Mouse (Mus musculus): Measurements from ENCODE around the gene Hs6st3. TPM values are rescaled to one million over a fixed set of nuclear protein-coding genes. Genes with fewer than 3 reads are reported as not detected.

The Hs6st3 gene
- total and polyA plus RNA-seq, 3 experiments = not detected

DNA sequence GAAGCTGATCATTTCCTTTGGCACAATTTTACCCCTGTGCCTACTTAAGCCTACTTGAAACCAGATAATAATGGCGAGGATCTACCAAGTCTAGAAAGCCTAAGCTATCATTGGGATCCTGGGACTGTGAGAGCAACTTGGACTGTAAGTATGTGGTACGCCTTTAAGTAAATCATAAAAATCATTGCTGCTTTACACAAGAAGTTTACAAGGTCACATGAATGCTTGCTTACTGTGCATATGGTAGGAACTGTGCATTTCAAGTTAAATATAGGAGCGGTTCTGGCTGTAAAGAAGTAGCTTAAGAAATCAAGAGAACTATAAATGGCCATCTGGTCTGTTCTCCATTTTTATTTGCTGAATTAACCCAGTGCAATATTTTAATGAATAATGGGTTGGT, 495.5 kb downstream of the Hs6st3 start:
- H3K36me3 ChIP-seq (replicated peaks in 1 of 2; ENCODE audit: control insufficient read depth in 1 of 2, insufficient read depth in 1 of 2, low read length in 1 of 2) = no peaks in the 10 kb centered on the region
- no peak overlapping the region for H3K9ac ChIP-seq (ENCODE audit: insufficient read depth, low read depth)
- H3K4me3 ChIP-seq (replicated peaks in 1 of 3; ENCODE audit: low read depth in 2 of 3, low read length in 2 of 3, poor library complexity in 1 of 3) = no peak overlapping the region
- in situ Hi-C loops (cut with MboI; ENCODE audit: low pct_ligation_motif_present, low pct_unique_long_range_greater_than_20kb, low sequenced_read_pairs) = no loop called here
- H3K4me1 ChIP-seq (ENCODE audit: control insufficient read depth in 1 of 2, insufficient read depth in 2 of 2) = no peaks in the 10 kb centered on the region
- no peak overlapping the region for H3K27ac ChIP-seq (ENCODE audit: insufficient read depth, low read depth)
- H3K79me2 ChIP-seq (replicated peaks; ENCODE audit: control insufficient read depth, extremely low read depth, insufficient read depth, poor library complexity, severe bottlenecking) = no peaks in the 10 kb centered on the region
- dilution Hi-C loops (cut with MboI; ENCODE audit: extremely low pct_ligation_motif_present, extremely low pct_unique_long_range_greater_than_20kb, low sequenced_read_pairs) = no loop called here
- no peak for DNase-seq (ENCODE audit: extremely low read depth)
- H3K27me3 ChIP-seq (replicated peaks) = no peaks in the 10 kb centered on the region
- H3K4me2 ChIP-seq (ENCODE audit: insufficient read depth, low read depth, poor library complexity, severe bottlenecking) = no peak overlapping the region
- peaks cover 18% of the 10 kb centered on the region for H3K9me3 ChIP-seq (replicated peaks; ENCODE audit: low read length)
- TF ChIP-seq CHD1 (IDR thresholded peaks at IDR 0.05; ENCODE audit: low read depth, low read length) = no peak
- no peak for TF ChIP-seq BHLHE40 (IDR thresholded peaks at IDR 0.05; ENCODE audit: low read depth, low read length)
- TF ChIP-seq PAX5 (IDR thresholded peaks at IDR 0.05; ENCODE audit: low read length) = no peak
- TF ChIP-seq UBTF (IDR thresholded peaks at IDR 0.05; ENCODE audit: low read depth, low read length) = no peak
- TF ChIP-seq USF1 (IDR thresholded peaks at IDR 0.05; ENCODE audit: low read depth, low read length) = no peak
- TF ChIP-seq GABPA (IDR thresholded peaks at IDR 0.05; ENCODE audit: insufficient replicate concordance, low read depth, low read length) = no peak

DNA sequence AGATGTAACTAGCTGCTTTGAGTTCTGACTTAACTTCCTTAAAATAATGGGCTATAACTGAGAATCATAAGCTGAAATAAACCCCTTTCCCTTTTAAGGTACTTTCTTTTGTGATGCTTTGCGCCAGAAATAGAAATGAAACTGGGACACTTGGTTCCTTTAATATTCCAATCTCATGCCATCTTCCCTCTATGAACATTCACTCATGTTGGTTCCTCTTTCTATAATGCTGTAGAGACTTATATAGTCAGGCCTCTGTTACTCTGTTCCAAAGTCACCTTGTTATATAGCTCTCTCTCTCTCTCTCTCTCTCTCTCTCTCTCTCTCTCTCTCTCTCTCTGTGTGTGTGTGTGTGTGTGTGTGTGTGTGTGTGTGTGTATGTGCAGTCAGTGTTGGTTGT, 504.7 kb downstream of the Hs6st3 start:
- Histone ChIP-seq H3K4me2 (ENCODE audit: insufficient read depth, low read depth, poor library complexity, severe bottlenecking) (no peak overlapping the region), H3K27ac (ENCODE audit: insufficient read depth, low read depth) (no peak overlapping the region), H3K4me1 (ENCODE audit: control insufficient read depth in 1 of 2, insufficient read depth in 2 of 2) (no peaks in the 10 kb centered on the region), H3K9ac (ENCODE audit: insufficient read depth, low read depth) (no peak overlapping the region), H3K9me3 (replicated peaks; ENCODE audit: low read length) (peaks cover 19% of the 10 kb centered on the region), H3K36me3 (replicated peaks in 1 of 2; ENCODE audit: control insufficient read depth in 1 of 2, insufficient read depth in 1 of 2, low read length in 1 of 2) (no peaks in the 10 kb centered on the region), H3K4me3 (replicated peaks in 1 of 3; ENCODE audit: low read depth in 2 of 3, low read length in 2 of 3, poor library complexity in 1 of 3) (no peak overlapping the region), H3K27me3 (replicated peaks) (no peaks in the 10 kb centered on the region), H3K79me2 (replicated peaks; ENCODE audit: control insufficient read depth, extremely low read depth, insufficient read depth, poor library complexity, severe bottlenecking) (no peaks in the 10 kb centered on the region)
- no peak for DNase-seq (ENCODE audit: extremely low read depth)
- TF ChIP-seq HCFC1 (IDR thresholded peaks at IDR 0.05; ENCODE audit: low read depth, low read length) (no peak), E2F4 (IDR thresholded peaks at IDR 0.05; ENCODE audit: insufficient replicate concordance, low read depth, low read length) (no peak), BHLHE40 (IDR thresholded peaks at IDR 0.05; ENCODE audit: low read depth, low read length) (no peak), PAX5 (IDR thresholded peaks at IDR 0.05; ENCODE audit: low read length) (no peak), CHD2 (IDR thresholded peaks at IDR 0.05; ENCODE audit: low read length) (no peak), SIN3A (IDR thresholded peaks at IDR 0.05; ENCODE audit: low read length) (no peak), ZMIZ1 (IDR thresholded peaks at IDR 0.05; ENCODE audit: low read depth, low read length) (no peak)
- in situ Hi-C loops (cut with MboI; ENCODE audit: low pct_ligation_motif_present, low pct_unique_long_range_greater_than_20kb, low sequenced_read_pairs) = no loop called here
- dilution Hi-C loops (cut with MboI; ENCODE audit: extremely low pct_ligation_motif_present, extremely low pct_unique_long_range_greater_than_20kb, low sequenced_read_pairs) = no loop called here

DNA sequence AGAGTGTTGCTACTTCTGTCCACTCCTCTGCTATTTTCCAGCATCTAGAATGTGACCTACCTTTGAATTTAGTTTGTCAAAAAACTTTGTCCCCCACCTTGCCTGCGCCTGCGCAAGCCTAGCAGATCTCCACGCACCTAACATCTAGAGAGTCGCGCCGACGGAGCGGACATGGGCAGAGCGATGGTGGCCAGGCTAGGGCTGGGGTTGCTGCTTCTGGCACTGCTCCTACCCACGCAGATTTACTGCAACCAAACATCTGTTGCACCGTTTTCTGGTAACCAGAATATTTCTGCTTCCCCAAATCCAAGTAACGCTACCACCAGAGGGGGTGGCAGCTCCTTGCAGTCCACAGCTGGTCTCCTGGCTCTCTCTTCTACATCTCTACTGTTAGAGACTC, 505.7 kb downstream of the Hs6st3 start:
- no peaks in the 10 kb centered on the region for H3K79me2 ChIP-seq (replicated peaks; ENCODE audit: control insufficient read depth, extremely low read depth, insufficient read depth, poor library complexity, severe bottlenecking)
- in situ Hi-C loops (cut with MboI; ENCODE audit: low pct_ligation_motif_present, low pct_unique_long_range_greater_than_20kb, low sequenced_read_pairs) = no loop called here

More for the DNA sequence above, 505.7 kb downstream of the Hs6st3 start:
- Histone ChIP-seq H3K9me3 (replicated peaks; ENCODE audit: low read length) (peaks cover 11% of the 10 kb centered on the region), H3K4me3 (replicated peaks in 1 of 3; ENCODE audit: low read depth in 2 of 3, low read length in 2 of 3, poor library complexity in 1 of 3) (no peak overlapping the region), H3K4me1 (ENCODE audit: control insufficient read depth in 1 of 2, insufficient read depth in 2 of 2) (no peaks in the 10 kb centered on the region), H3K9ac (ENCODE audit: insufficient read depth, low read depth) (no peak overlapping the region), H3K36me3 (replicated peaks in 1 of 2; ENCODE audit: control insufficient read depth in 1 of 2, insufficient read depth in 1 of 2, low read length in 1 of 2) (no peaks in the 10 kb centered on the region), H3K4me2 (ENCODE audit: insufficient read depth, low read depth, poor library complexity, severe bottlenecking) (no peak overlapping the region), H3K27ac (ENCODE audit: insufficient read depth, low read depth) (no peak overlapping the region), H3K27me3 (replicated peaks) (no peaks in the 10 kb centered on the region)
- dilution Hi-C loops (cut with MboI; ENCODE audit: extremely low pct_ligation_motif_present, extremely low pct_unique_long_range_greater_than_20kb, low sequenced_read_pairs) = no loop called here
- DNase-seq (ENCODE audit: extremely low read depth) = no peak
- no peak for TF ChIP-seq CHD1 (IDR thresholded peaks at IDR 0.05; ENCODE audit: low read depth, low read length)
- no peak for TF ChIP-seq USF2 (conservative IDR thresholded peaks at IDR 0.05; ENCODE audit: low read depth, low read length)
- no peak for TF ChIP-seq RAD21 (IDR thresholded peaks at IDR 0.05; ENCODE audit: low read depth, low read length)
- TF ChIP-seq TCF12 (IDR thresholded peaks at IDR 0.05; ENCODE audit: low read depth, low read length) = no peak
- no peak for TF ChIP-seq PAX5 (IDR thresholded peaks at IDR 0.05; ENCODE audit: low read length)
- no peak for TF ChIP-seq TBP (conservative IDR thresholded peaks at IDR 0.05; ENCODE audit: low read depth, low read length)
- no peak for TF ChIP-seq CTCF (conservative IDR thresholded peaks at IDR 0.05 in 1 of 2, IDR thresholded peaks at IDR 0.05 in 1 of 2; ENCODE audit: low read depth in 2 of 2, low read length in 2 of 2)
- TF ChIP-seq CHD2 (IDR thresholded peaks at IDR 0.05; ENCODE audit: low read length) = no peak
